Mouse (Mus musculus): ENCODE measurements at regions not wholly inside any gene's neighbourhood (a gene's known extent, or its start where the extent isn't known, plus 50 kb on each side); places are given as distances from the start of the nearest gene placed in this dataset.

GRCm38 (mm10) chr6:18748859-18749258, 99.5 kb upstream of the Lsm8 start:
- no peak for TF ChIP-seq EP300 (IDR thresholded peaks at IDR 0.05)
- TF ChIP-seq CTCF (IDR thresholded peaks at IDR 0.05) = no peak

All from lung, postnatal 0 days (tissue).